Mouse (Mus musculus) c-Kit-positive CD71-positive TER-119-negative erythroid progenitor cells, embryonic 14.5 days (primary cell): ENCODE data around the gene Pfpl.
A peak's percentile ranks its signal among the peaks of the same experiment; 100 is the strongest.

ENCODE experiments used
- DNase-seq: peaks from one replicate; pipeline ENCODE4 v3.0.0-alpha.2; 2013; ENCODE audit warnings: low read depth

Pfpl gene

GRCm38 (mm10) chr19:12464674-12465073 is 37.0 kb downstream of the Pfpl start:
- no peak for DNase-seq

- DNase-seq, result no peak
Measured at GRCm38 (mm10) chr19:12465530-12466144, 37.9 kb downstream of the Pfpl start.

DNA sequence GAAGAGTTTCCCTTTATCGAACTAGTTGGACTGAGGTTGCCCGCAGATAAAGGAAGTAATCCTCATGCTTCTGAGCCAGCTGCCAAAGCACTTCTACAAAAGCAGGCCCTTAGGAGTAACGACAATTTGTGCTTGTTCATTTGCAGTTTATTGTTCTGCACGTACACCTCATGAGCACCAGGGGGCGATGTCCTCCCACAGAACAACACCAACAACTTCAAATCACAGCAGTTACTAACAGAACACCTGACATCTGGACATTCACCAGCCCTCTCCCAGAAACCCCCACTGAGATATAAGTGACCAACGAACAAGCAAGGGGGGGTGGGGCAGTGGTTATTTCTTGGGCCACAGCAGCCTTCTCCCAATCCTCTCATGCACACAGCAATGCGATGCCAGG is 38.5 kb downstream of the Pfpl start:
- peak; percentile 13 for DNase-seq

DNA sequence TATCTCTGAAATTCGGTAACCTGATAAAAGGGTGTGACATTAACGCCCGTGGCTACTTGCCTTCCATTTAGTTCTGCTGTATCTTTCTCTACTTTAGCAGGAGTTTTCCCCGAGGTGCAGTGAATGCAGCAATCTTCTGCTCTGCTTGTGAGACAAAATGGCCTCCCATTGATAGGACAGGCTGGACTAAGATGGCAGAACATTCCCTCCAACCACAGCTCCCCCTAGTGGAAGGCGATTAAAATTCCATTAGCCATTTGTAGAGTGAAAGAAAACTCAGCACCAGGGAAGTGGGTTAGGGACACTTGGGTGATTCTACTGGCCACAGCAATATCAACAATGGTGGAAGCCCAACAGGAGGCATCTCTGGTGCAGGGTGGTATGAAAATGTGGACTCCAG is 39.7 kb downstream of the Pfpl start:
- DNase-seq, result peak; percentile 22

DNA sequence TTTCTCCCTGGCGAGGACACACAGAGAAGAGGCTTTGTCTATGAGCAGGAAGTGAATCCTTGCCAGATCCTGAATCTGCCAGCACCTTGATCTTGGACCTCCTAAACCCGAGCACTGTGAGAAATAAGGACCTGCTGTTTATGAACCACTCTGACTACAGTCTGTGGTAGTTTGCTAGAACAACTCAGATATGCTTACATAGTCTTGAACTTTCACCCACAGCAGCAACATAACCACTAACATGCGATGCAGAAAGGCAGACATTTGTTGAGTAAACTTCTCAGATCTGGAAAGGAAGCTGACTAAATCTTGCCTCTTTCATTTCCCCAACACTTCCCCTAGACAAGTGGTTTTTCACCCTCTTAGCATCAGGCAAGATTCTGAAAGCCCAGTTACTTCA is 44.2 kb downstream of the Pfpl start:
- DNase-seq, result no peak

DNA sequence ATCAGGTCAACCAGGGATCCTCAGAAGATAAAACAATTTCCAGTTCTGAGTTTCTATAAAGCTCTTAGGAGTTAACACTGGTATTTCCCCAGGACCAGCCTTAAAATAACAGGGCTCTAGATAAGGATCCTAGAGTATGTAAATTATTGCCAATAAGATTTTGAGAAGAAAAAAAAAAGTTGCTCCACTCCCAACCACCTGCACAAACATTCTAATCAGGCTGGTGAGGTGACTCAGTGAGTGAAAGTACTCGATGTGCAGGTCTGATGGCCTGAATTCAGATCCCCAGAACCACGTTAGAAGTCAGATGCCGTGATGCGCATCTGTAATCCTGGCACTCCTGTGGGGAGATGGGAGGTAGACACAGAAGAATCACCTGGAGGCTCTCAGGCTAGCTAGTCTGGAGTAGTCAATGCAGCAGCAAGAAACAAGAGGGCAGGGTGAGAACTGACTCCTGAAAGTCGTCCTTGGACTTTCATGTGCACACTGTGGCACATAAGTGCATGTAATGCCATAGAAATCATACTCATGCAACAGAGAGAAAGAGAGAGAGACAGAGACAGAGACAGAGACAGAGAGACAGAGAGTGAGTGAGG is 44.8 kb downstream of the Pfpl start:
- DNase-seq, result no peak

GRCm38 (mm10) chr19:12473201-12473641 is 45.5 kb downstream of the Pfpl start:
- DNase-seq, result no peak

- no peak for DNase-seq
Measured at GRCm38 (mm10) chr19:12473951-12474350, 46.2 kb downstream of the Pfpl start.

DNA sequence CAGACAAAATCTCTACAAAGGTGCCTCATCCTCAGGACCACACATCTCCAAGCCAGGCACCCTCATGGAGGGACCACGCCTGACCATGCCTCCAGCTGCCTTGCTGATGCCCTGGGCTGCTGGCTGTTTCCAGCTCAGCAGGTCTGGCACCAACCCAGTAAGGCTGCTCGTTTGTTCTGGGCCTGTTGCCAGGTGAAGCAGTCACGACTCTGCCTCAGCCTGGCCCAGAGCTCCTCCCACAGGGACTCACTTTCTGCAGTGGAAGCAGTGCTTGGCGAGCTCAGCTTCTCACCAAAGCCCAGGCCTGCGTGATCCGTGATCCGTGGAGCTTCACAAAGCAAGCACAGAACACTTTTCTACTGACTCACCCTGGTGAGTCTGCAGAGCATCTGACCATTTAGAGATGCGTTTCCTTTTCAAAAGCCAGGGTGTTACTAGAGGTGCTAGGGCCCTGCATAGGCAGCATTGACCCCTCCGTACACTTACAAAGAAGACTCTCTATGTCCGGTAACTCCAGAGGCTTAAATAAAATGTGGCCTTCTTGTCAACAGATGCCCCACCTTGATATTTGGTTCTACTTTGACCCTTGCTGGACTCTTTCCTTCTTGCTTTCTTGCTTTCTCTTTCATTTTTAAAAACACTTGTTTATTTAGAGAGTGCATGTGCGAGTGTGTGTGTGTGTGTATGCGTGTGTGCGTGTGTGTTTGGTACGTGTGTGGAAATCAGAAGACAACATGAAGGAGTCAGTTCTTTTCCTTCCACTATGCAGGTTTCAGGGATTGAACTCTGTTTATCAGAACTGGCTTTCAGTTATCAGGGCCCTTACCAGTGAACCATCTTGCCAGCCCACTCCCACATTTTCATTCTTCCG is 47.9 kb downstream of the Pfpl start:
- no peak for DNase-seq

GRCm38 (mm10) chr19:12476721-12477270 is 49.1 kb downstream of the Pfpl start:
- DNase-seq, result no peak

GRCm38 (mm10) chr19:12478369-12478768 is 50.7 kb downstream of the Pfpl start:
- DNase-seq, result no peak
